Mouse (Mus musculus) layer of hippocampus, adult 2 months (tissue): ENCODE measurements around the gene 4930558K02Rik. TPM values are rescaled to one million over a fixed set of nuclear protein-coding genes. Genes with fewer than 3 reads are reported as not detected.
A peak's percentile ranks its signal among the peaks of the same experiment; 100 is the strongest.

Experiments
- DNase-seq, 2 experiments: peaks; one replicate each; pipeline ENCODE4 v3.0.0; 2022; ENCODE audit warnings: low spot score in 2 of 2
- H3K27ac ChIP-seq: fragments of 200-600 bp; 2 replicates; pipeline ENCODE4 v1.8.1; 2022
- H3K4me3 ChIP-seq: fragments of 200-600 bp; 2 replicates; pipeline ENCODE4 v1.8.1; 2022; ENCODE audit warnings: mild to moderate bottlenecking
- CTCF ChIP-seq: fragments of 200-600 bp; conservative IDR thresholded peaks from 2 replicates; pipeline ENCODE4 v1.8.1; 2022; ENCODE audit warnings: antibody characterized with exemption, mild to moderate bottlenecking, moderate library complexity
- total RNA-seq, 2 experiments: library from RNA; stranded (reverse); gene quantifications; 2 replicates each; pipeline ENCODE4 v1.2.3; 2021

The 4930558K02Rik gene
- total RNA-seq, 2 experiments from 2014 or later = not detected

- DNase-seq = no peak
- no peak overlapping the region for H3K4me3 ChIP-seq
- H3K27ac ChIP-seq = no peak overlapping the region
- TF ChIP-seq CTCF = no peak
These were observed 21.2 kb downstream of the 4930558K02Rik start for GRCm38 (mm10) chr1:161957964-161958950.

GRCm38 (mm10) chr1:161955846-161956245 lies 23.6 kb downstream of the 4930558K02Rik start:
- H3K4me3 ChIP-seq = no peak overlapping the region
- DNase-seq = no peak
- no peak for TF ChIP-seq CTCF
- no peak overlapping the region for H3K27ac ChIP-seq

- no peak overlapping the region for H3K27ac ChIP-seq
- no peak for DNase-seq
- no peak for TF ChIP-seq CTCF
- no peak overlapping the region for H3K4me3 ChIP-seq
These were observed 26.8 kb downstream of the 4930558K02Rik start for GRCm38 (mm10) chr1:161952599-161952998.

DNA sequence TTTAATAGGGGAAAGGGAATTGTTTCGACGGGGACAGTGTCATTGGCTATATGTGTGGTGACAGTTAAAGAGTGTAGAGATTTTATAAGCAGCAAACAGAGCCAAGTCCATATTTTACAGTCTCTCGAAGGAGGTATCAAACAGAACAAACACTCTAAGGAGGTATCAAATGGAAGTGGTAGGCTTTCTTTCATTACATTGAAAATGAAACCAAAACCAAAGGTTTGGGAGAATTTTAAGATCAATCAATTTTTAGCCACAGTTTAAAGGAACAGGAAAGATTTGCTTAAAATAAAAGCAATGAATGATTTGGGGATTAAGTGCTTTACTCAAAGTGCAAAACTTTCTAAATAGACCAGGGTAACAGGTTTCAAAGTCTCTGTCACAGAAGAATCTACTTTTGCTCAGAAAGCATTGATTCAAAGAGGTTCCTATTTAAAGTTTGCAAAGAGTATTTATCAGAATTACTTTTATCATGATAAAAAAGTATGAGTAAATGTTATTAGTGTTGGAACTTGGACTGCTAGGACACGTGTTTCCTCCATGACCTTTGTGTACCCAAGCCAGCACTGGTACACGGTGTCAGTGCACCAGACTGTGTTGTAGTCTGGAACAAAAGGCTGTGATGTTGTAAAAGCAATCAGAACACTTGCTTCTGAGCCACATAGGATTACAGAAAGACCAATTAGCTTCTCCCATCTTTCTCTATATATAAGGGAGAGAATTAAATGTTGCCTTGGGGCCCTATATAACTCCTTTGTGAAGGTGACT lies 28.2 kb downstream of the 4930558K02Rik start:
- no peak for TF ChIP-seq CTCF
- H3K4me3 ChIP-seq = no peak overlapping the region
- no peak for DNase-seq

GRCm38 (mm10) chr1:161942082-161942481 lies 37.4 kb downstream of the 4930558K02Rik start:
- TF ChIP-seq CTCF = no peak
- no peak for DNase-seq
- Histone ChIP-seq H3K4me3 (no peak overlapping the region), H3K27ac (no peak overlapping the region)

More for the DNA sequence above, 28.2 kb downstream of the 4930558K02Rik start:
- no peak overlapping the region for H3K27ac ChIP-seq

- Histone ChIP-seq H3K4me3 (no peak overlapping the region), H3K27ac (no peak overlapping the region)
- no peak for DNase-seq
- no peak for TF ChIP-seq CTCF
These were observed 47.1 kb downstream of the 4930558K02Rik start for GRCm38 (mm10) chr1:161932286-161932685.

DNA sequence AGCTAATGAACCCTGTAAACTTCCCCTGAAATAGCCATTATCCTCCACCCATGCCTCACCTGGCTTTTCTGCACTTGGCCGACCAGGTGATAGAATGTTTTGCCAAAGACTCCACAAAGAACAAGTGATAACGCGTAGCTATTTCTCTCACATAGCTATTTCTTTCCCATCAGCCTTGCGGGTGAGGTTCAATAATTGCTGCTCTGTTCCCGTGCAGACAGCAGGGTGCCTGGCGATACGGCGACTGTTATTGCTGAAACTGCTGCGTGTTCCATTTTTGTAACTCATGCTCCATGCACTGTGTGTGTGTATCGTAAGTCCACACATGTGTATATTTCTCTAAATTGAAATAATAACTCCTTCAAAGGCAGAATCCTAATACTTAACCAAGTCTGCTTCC lies 47.6 kb downstream of the 4930558K02Rik start:
- H3K27ac ChIP-seq = no peak overlapping the region
- H3K4me3 ChIP-seq = peak overlapping the region; percentile 1; the same call in 1 of the 2 replicates
- no peak for TF ChIP-seq CTCF
- no peak for DNase-seq

DNA sequence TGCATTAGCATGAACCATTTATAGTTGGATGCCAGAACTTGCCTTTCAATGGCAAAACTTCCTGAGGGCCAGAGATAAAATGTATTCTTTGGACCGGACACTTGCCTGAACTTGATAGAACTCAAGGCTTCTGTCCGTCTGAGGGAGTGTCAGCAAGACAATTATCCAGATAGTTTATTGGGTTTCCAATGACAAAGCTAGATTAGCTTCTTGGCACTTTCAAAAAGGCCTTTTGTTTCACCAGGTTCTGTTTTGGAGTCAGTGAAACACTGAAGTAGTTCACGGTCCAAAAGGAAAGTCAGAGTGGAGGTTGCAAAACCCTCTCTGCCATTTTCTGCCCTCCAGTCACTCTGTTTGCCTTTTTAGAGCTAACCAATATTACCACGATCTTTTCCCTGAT lies 48.1 kb downstream of the 4930558K02Rik start:
- no peak for DNase-seq
- Histone ChIP-seq H3K27ac (no peak overlapping the region), H3K4me3 (0 out of 2 replicates have a peak overlapping the region, but pooled peaks have one; percentile 1)
- TF ChIP-seq CTCF = no peak

- TF ChIP-seq CTCF = no peak
- no peak overlapping the region for H3K27ac ChIP-seq
- no peak overlapping the region for H3K4me3 ChIP-seq
- DNase-seq = no peak
These were observed 51.5 kb downstream of the 4930558K02Rik start for GRCm38 (mm10) chr1:161927976-161928375.

- no peak for TF ChIP-seq CTCF
- DNase-seq = no peak
- no peak overlapping the region for H3K27ac ChIP-seq
- H3K4me3 ChIP-seq = no peak overlapping the region
These were observed 54.1 kb downstream of the 4930558K02Rik start for GRCm38 (mm10) chr1:161925281-161925805.

DNA sequence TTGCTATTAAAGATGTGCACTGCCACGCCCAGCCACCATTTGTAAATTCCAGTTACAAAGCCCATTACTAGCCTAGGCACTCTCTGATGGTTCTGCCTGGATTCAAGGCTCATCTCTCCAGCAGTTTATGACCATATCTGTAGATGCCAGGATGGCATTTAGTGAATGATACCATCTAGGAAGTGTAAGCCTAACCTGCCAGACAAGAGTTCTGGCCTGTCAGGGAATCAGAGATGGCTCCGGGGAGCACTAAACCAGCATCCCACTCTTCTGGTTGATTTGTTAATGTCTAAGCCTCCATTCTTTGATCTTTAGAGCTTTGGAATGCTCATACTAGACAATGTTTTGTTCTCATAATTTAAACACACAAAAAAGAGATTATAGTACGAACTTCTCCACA lies 55.1 kb downstream of the 4930558K02Rik start:
- DNase-seq = no peak
- TF ChIP-seq CTCF = no peak

GRCm38 (mm10) chr1:161921928-161922327 lies 57.5 kb downstream of the 4930558K02Rik start:
- no peak for TF ChIP-seq CTCF
- H3K4me3 ChIP-seq = no peak overlapping the region
- DNase-seq = no peak
- H3K27ac ChIP-seq = no peak overlapping the region

More for the DNA sequence above, 55.1 kb downstream of the 4930558K02Rik start:
- Histone ChIP-seq H3K27ac (no peak overlapping the region), H3K4me3 (no peak overlapping the region)
